Mouse (Mus musculus) limb, embryonic 10.5 days (tissue): ENCODE measurements around the gene Gcdh. TPM values are rescaled to one million over a fixed set of nuclear protein-coding genes. Genes with fewer than 3 reads are reported as not detected.

Experiments
- DNase-seq: peaks from one replicate; pipeline ENCODE4 v3.0.0-alpha.2; 2017; ENCODE audit warnings: low spot score
- H3K27ac ChIP-seq: fragments of 300-500 bp; sonication (generic); 2 replicates; pipeline ENCODE4 v1.5.1; 2016; ENCODE audit warnings: mild to moderate bottlenecking
- H3K27me3 ChIP-seq: fragments of 300-500 bp; sonication (generic); 2 replicates; pipeline ENCODE4 v1.6.1; 2016; ENCODE audit warnings: low read depth, mild to moderate bottlenecking; ENCODE audit not compliant: poor library complexity, severe bottlenecking
- H3K36me3 ChIP-seq: fragments of 300-500 bp; sonication (generic); 2 replicates; pipeline ENCODE4 v1.6.1; 2016; ENCODE audit warnings: mild to moderate bottlenecking, moderate library complexity
- H3K4me1 ChIP-seq: fragments of 300-500 bp; sonication (generic); 2 replicates; pipeline ENCODE4 v1.6.1; 2016
- H3K4me3 ChIP-seq: fragments of 300-500 bp; sonication (generic); 2 replicates; pipeline ENCODE4 v1.5.1; 2016; ENCODE audit warnings: mild to moderate bottlenecking, moderate library complexity
- H3K9me3 ChIP-seq: fragments of 300-500 bp; sonication (generic); replicated peaks from 2 replicates; pipeline ENCODE4 v1.6.1; 2016; ENCODE audit warnings: mild to moderate bottlenecking
- WGBS: fragments of 180-500 bp; shearing (Covaris S2); methylation state at CpG from one replicate; pipeline ENCODE4 v1.1.7; 2016; 5-methylcytosine and 5-hydroxymethylcytosine counted together
- polyA plus RNA-seq: library from polyadenylated mRNA; unstranded; fragments of >200 nt; fragmentation: Nextera tagmentation; extraction: Ambion mirVana; gene quantifications from 2 replicates; pipeline ENCODE4 v1.2.1, GENCODE M21; 2016

The Gcdh gene
- polyA plus RNA-seq, result 44.5 and 54.2 TPM in 2 replicates

DNA sequence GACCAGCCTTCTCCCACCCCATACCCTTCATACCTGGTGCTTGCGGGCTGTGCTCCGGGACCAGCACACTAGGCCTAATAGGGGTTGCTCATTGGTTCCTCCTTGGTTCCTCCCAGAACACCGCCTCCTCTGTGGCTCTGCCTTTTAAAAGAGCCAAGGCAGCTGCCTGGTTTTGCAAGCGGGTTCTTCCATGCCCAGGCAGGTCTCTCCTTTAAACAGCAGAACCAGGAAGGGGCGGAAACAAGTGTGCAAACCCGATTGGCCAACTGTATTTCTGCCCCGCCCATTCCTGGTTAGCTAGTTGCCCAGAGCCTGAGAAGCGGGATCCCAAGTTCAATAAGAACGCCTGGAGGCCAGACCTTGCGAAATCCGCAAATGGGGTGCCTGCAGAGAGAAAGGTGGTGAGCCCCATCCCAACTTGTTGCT lies at the start of gene Gcdh:
Gcdh (minus strand) TSS at position 213 of the 426 bp plus-strand sequence.
- H3K4me1 ChIP-seq, result peaks cover 21% of the 10 kb centered on the region
- H3K36me3 ChIP-seq, result peaks cover 31% of the 10 kb centered on the region
- under 1% methylated on average over 11 of the region's 11 CpGs for WGBS
- H3K4me3 ChIP-seq, result peak within 1 kb of the TSS; percentile 83
- DNase-seq, result peak; percentile 86
- no peaks in the 10 kb centered on the region for H3K9me3 ChIP-seq
- H3K27me3 ChIP-seq, result no peaks in the 10 kb centered on the region
- peak within 1 kb of the TSS; percentile 81 for H3K27ac ChIP-seq

DNA sequence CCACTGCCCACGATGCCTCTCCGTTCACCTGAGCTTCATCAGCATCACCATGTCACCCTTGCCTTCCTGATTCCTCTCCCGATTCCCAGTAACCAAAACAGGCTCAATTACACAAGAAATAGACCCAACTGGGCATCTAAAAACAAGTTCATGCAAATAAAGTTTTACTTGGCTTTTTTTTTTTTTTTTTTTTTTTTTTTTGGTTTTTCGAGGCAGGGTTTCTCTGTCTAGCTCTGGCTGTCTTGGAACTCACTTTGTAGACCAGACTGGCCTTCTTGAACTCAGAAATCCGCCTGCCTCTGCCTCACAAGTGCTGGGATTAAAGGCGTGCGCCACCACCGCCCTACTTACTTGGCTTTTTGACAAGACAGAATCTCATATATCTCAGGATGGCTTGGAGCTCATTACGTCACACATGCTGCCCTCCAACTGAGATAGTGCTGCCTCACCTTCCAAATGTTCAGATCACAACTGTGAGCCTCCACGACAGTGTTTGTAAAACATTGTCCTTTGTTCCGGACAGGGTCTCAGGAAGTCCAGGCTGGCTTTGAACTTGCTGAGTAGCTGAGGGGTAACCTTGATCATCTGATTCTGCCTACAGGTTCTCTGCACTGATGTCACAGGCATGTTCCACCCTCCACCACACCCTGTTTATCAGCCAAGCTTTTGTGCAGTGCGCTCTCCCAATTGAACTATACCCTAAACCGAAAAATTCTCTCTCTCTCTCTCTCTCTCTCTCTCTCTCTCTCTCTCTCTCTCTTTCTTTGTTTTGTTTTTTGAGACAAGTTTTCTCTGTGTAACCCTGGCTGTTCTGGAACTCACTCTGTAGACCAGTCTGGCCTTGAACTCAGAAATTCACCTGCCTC lies 44.1 kb upstream of the Gcdh start:
- H3K36me3 ChIP-seq, result no peaks in the 10 kb centered on the region
- H3K4me3 ChIP-seq, result peak overlapping the region; percentile 55
- H3K9me3 ChIP-seq, result no peaks in the 10 kb centered on the region
- no peak overlapping the region for H3K27ac ChIP-seq
- peaks cover 30% of the 10 kb centered on the region for H3K4me1 ChIP-seq
- DNase-seq, result no peak
- WGBS, result 67% methylated on average over 13 of the region's 13 CpGs
- H3K27me3 ChIP-seq, result peaks cover 88% of the 10 kb centered on the region

DNA sequence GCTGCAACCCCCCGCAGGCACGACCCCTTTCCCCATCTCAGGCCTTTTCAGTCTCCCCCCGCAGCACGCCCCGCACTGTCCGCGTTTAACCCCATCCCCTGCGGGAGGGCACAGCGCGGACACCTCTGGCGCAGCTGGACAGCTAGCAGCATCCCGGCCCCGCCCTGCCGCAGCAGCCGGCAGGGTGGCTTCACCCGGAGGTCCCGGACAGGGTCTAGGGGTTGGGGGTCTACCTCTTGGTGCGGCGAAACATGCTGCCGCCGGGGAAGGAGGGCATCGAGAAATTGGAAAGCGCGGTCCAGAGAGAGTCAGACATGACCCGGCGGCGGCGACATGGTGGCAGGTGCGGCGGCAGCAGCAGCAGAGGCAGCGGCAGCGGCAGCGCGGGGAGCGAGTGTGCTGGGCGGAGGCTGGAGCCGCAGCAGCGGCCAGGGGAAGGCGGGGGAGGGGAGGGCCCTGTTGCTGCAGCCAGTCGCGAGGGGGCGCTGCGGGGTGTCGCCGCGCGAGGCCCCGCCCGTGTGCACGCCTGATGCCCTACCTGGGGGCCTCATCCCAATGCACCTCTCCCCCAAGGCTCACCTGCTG lies 43.3 kb upstream of the Gcdh start, which contains the start of gene Mast1:
Mast1 (minus strand) TSS at position 398 of the 585 bp plus-strand sequence.
- peak within 1 kb of the TSS; percentile 26; the same call in 1 of the 2 replicates for H3K27ac ChIP-seq
- H3K27me3 ChIP-seq, result peaks cover 91% of the 10 kb centered on the region
- WGBS, result 1% methylated on average over 50 of the region's 50 CpGs

DNA sequence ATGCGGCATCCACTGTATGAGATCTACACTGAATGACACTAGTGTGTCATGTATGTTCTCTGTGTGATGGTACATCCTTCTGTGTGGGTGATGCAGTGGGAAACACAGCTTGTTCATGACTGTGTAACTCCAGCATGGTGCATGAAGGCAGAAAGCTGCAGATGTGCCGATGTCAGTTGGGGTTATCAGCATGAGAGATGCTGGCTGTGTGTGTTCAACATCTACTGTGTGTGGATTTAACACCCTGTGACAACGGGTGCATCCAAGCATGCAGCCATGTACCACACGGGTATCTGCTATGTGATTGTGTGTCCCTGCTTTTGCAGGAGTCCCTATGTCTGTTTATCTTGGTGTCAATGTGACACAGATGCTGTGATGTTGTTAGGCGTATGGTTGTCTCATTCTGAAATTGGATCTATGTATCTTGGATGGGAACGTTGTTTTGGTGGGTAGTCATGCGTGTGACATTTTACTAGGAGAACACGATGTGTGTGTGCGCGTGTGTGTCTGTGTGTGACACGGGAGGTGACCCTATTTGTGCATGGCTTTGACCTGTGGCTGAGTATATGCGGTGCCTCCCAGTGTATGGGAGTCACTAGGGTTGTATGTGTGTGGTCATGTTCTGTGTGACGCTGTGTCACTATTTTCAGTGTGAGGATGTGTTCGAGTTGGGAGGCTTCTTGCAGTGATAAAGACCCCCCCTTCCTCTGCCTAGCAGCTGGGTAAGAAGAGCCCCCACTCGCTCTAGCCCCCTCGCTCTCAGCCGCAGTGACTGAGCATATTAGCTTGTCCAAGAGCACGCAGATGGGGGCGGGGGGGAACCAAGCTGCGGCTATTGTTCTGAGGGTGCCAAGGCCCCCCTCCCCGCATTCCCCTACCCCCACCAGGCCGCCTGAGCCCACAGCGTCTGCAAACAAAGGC lies 42.6 kb upstream of the Gcdh start:
- Histone ChIP-seq H3K36me3 (no peaks in the 10 kb centered on the region), H3K4me3 (peak overlapping the region; percentile 55), H3K4me1 (peaks cover 30% of the 10 kb centered on the region), H3K27me3 (peaks cover 91% of the 10 kb centered on the region), H3K27ac (peak overlapping the region; percentile 26; the same call in 1 of the 2 replicates), H3K9me3 (no peaks in the 10 kb centered on the region)
- WGBS, result 26% methylated on average over 23 of the region's 23 CpGs
- no peak for DNase-seq

More for the DNA sequence above, 43.3 kb upstream of the Gcdh start, which contains the start of gene Mast1:
- Histone ChIP-seq H3K4me3 (peak within 1 kb of the TSS; percentile 55), H3K36me3 (no peaks in the 10 kb centered on the region), H3K4me1 (peaks cover 30% of the 10 kb centered on the region), H3K9me3 (no peaks in the 10 kb centered on the region)
- DNase-seq, result peak; percentile 81

DNA sequence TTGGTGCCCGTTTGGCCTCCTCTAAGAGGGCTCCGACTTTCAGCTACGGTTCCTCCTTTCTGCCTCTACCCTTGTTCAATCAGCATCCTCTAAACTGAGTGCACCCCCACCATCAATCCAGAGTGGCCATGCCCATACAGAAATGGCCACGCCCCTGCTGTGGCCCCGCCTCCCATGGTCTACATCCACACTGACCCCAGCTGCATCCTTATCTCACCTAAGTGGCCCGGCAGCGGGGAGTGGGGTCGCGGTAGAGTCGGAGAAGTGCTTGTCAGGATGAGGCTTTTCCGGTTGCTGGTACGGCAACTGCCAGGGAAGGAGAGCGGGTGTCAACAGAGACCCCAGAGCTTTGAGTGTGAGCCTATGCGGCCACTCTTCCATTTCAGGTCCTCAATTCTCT lies 41.8 kb upstream of the Gcdh start:
- Histone ChIP-seq H3K27me3 (peaks cover 91% of the 10 kb centered on the region), H3K4me3 (peak overlapping the region; percentile 22; the same call in 1 of the 2 replicates), H3K36me3 (no peaks in the 10 kb centered on the region), H3K9me3 (no peaks in the 10 kb centered on the region), H3K4me1 (peaks cover 30% of the 10 kb centered on the region), H3K27ac (no peak overlapping the region)
- no peak for DNase-seq
- 5% methylated on average over 14 of the region's 14 CpGs for WGBS

DNA sequence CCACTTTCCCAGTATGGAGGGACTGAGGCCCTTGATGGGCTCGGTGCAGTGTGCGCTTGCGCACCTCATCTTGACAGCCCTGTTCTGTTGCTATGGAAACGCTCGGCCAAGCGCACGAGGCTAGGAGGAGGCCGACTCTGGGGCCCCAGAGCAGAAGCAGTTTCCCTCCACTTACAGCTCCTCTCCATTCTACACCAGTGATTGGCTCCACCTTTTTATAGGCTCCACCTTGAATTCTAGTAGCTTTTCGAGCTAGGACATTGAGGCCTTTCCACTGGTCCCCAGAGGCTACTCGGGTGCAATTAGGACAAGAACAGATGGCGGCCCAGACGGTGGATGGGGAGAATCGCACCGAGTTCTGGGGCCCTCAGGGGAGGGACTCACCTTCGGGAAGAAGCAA lies 41.1 kb upstream of the Gcdh start:
- H3K27ac ChIP-seq, result no peak overlapping the region
- peak overlapping the region; percentile 22 for H3K4me3 ChIP-seq
- no peaks in the 10 kb centered on the region for H3K9me3 ChIP-seq
- no peaks in the 10 kb centered on the region for H3K36me3 ChIP-seq
- peaks cover 94% of the 10 kb centered on the region for H3K27me3 ChIP-seq
- WGBS, result under 1% methylated on average over 15 of the region's 15 CpGs
- H3K4me1 ChIP-seq, result peaks cover 30% of the 10 kb centered on the region
- peak; percentile 70 for DNase-seq

DNA sequence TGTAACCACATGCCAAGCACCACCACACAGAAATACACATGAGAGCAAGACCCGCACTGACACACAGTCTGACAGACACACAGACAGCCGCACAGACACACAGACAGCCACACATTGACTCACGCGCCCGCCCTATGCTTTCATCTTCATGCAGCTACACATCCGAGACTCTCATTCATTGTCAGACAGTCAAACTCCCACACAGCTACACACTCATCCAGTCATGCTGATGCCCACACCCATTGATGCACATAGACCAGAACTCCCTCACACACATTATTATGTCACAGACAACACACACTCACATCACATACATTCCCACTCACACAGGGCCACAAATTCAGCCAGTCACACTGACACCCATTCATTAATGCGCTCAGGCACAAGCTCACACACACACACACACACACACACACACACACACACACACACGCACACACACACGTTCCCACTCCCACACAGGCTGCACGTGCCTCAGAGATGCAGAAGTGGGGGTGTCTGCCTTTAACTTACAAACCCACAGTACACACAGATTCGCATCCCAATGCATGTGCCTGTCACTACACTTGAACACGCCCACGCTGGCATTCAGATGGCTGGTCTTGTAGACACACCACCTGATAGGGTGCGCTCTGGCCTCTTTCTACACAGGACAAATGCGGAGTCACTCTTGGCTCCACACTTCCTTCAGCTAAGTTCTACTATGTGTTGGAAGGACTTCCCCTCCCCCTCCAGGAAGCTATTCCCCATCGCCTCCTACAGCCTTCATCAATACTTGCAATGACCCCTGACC lies 40.2 kb upstream of the Gcdh start:
- Histone ChIP-seq H3K27me3 (peaks cover 94% of the 10 kb centered on the region), H3K27ac (no peak overlapping the region), H3K4me1 (peaks cover 34% of the 10 kb centered on the region), H3K4me3 (no peak overlapping the region), H3K9me3 (no peaks in the 10 kb centered on the region), H3K36me3 (no peaks in the 10 kb centered on the region)
- DNase-seq, result no peak
- 83% methylated on average over 16 of the region's 16 CpGs for WGBS

DNA sequence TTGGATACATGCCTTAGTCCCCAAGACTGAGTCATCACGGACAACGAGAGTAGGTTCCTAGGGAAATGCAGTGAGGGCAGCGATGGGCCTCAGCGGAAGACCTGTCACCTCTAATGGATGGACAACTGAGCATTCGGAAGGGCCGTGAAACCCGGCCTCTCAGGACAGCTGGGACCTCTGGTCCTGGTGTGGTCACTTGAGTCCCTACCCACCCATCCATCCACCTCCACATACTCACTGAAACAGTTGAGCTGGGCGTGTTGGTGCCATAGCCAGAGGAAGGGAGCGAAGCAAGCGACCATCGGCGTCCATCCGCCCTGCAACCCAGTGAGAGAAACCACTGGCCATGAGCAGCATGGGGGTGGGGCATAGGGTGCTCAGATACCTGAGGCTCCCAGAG lies 36.9 kb upstream of the Gcdh start:
- WGBS, result 86% methylated on average over 13 of the region's 13 CpGs
- Histone ChIP-seq H3K4me3 (no peak overlapping the region), H3K9me3 (no peaks in the 10 kb centered on the region), H3K27ac (no peak overlapping the region), H3K27me3 (peaks cover 82% of the 10 kb centered on the region), H3K36me3 (no peaks in the 10 kb centered on the region), H3K4me1 (peaks cover 28% of the 10 kb centered on the region)
- no peak for DNase-seq

DNA sequence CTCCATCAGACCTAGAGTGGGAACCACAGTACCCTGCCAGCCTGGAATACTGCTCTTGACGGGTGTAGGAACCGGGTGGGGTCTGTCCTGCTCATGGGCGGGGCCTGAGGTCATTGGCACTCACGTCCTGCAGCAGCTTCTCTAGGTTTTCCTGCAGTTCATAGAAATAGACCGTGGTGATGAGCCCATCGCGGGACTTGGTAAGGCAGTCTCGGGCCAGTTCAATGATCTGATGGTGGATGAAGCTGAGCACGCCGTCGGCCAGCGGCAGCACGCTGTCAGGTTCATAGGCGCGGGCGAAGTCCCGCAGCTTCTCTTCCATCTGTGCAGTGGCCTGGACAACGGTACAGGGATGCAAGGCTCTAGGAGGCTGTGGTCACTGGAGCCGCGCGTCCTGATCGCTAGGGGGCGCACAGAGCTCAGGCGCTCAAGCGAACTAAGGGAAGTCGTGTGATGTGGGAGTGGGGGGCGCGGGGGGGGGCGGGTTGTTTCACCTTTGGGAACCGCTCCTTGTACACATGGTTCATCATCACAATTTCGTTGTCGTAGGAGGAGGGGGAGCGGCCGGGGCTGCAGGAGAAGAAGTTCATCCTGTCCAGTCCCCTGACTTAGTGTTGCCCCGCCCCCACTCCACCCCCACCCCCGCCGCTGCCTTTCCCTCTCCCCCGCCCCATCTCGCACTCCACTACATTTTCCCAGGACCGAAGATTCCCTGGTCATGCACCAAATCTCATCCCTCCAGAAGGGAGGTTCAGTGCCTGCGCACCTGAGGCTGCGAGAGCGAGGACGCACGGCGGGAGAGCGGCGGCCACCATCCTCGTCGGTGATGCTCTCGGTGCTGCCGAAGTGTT lies 35.0 kb upstream of the Gcdh start:
- Histone ChIP-seq H3K27ac (no peak overlapping the region), H3K4me1 (peaks cover 11% of the 10 kb centered on the region), H3K36me3 (no peaks in the 10 kb centered on the region), H3K4me3 (peak overlapping the region; percentile 51), H3K9me3 (no peaks in the 10 kb centered on the region), H3K27me3 (peaks cover 77% of the 10 kb centered on the region)
- DNase-seq, result peak; percentile 85
- WGBS, result 4% methylated on average over 48 of the region's 52 CpGs

DNA sequence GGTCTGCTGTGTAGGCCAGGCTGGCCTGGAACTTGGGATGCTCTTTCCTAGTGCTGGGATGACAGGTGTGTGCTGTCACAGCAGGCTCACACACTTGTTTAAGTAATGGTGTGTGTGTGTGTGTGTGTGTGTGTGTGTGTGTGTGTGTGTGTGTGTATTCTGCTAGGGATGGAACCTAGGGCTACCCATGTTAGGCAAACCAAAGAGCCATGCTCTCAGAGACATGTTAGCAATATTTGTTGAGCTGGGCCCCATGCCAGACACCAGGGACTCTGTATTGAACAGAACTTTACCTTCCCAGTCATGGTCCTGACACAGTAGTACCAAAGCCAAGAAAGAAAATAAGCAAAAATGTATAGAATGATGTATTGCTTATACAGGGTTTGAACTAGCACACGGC lies 33.8 kb upstream of the Gcdh start:
- Histone ChIP-seq H3K27me3 (peaks cover 74% of the 10 kb centered on the region), H3K36me3 (no peaks in the 10 kb centered on the region), H3K4me1 (peaks cover 11% of the 10 kb centered on the region), H3K27ac (no peak overlapping the region), H3K4me3 (no peak overlapping the region), H3K9me3 (no peaks in the 10 kb centered on the region)
- 88% methylated on average over 1 of the region's 1 CpGs for WGBS
- no peak for DNase-seq

DNA sequence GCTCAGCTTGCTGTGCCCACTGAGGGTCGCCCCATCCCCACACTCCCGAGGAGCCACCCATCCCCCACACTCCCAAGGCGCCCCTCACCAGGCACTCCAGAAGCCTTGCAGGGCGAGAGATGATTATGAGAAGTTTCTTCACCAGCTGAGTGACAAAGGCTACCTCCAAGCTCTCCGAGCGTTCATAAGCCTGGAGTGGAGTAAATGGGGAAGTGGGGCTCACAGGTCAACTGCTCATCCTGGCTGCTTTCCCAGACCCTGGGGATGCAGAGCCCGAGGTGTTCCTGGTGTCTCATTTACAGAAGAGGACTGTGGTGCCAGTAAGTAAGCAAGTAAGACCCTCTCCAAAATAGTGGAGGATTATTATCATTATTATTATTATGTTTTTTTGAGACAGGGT lies 31.8 kb upstream of the Gcdh start:
- H3K27me3 ChIP-seq, result peaks cover 64% of the 10 kb centered on the region

More for the DNA sequence above, 31.8 kb upstream of the Gcdh start:
- Histone ChIP-seq H3K4me1 (peaks cover 11% of the 10 kb centered on the region), H3K9me3 (no peaks in the 10 kb centered on the region), H3K4me3 (no peak overlapping the region), H3K36me3 (no peaks in the 10 kb centered on the region), H3K27ac (no peak overlapping the region)
- no peak for DNase-seq
- WGBS, result 71% methylated on average over 7 of the region's 7 CpGs
